Mouse (Mus musculus) myocyte (in vitro differentiated cells): ENCODE data around the gene Prr15l. TPM values are rescaled to one million over a fixed set of nuclear protein-coding genes. Genes with fewer than 3 reads are reported as not detected.

Source experiments
- H3K27me3 ChIP-seq: one replicate; pipeline ENCODE4 v1.6.1; 2011; ENCODE audit not compliant: control insufficient read depth, insufficient read depth, insufficient read length
- H3K36me3 ChIP-seq: one replicate; pipeline ENCODE4 v1.6.1; 2011; ENCODE audit not compliant: control insufficient read depth, insufficient read depth
- H3K4me2 ChIP-seq: one replicate; pipeline ENCODE4 v1.6.1; 2011; ENCODE audit warnings: low read depth, control low read depth
- H3K4me3 ChIP-seq: one replicate; pipeline ENCODE4 v1.5.1; 2011; ENCODE audit warnings: mild to moderate bottlenecking, control low read depth, moderate library complexity
- H3K79me2 ChIP-seq: one replicate; pipeline ENCODE4 v1.6.1; 2011; ENCODE audit not compliant: control insufficient read depth, insufficient read depth
- H3ac ChIP-seq: one replicate; pipeline ENCODE4 v1.6.1; 2011; ENCODE audit not compliant: control insufficient read depth, insufficient read length
- CEBPB ChIP-seq: IDR thresholded peaks from 2 replicates; pipeline ENCODE4 v1.6.1; 2011; ENCODE audit warnings: mild to moderate bottlenecking, moderate library complexity; ENCODE audit not compliant: poor library complexity, insufficient read depth, severe bottlenecking
- POLR2A ChIP-seq: IDR thresholded peaks from one replicate; pipeline ENCODE4 v1.6.1; 2011; ENCODE audit warnings: low read depth, mild to moderate bottlenecking, control low read depth, moderate library complexity; ENCODE audit not compliant: insufficient read length
- REST ChIP-seq: IDR thresholded peaks from one replicate; pipeline ENCODE4 v1.6.1; 2011; ENCODE audit warnings: mild to moderate bottlenecking, control low read depth, moderate library complexity; ENCODE audit not compliant: insufficient read depth, insufficient read length
- TCF12 ChIP-seq: IDR thresholded peaks from one replicate; pipeline ENCODE4 v1.6.1; 2011; ENCODE audit warnings: mild to moderate bottlenecking, control low read depth; ENCODE audit not compliant: poor library complexity, insufficient read depth, severe bottlenecking
- polyA plus RNA-seq: library from polyadenylated mRNA; unstranded; fragments of >200 nt; fragmentation: generic; extraction: Trizol; gene quantifications from one replicate; pipeline ENCODE4 v1.2.1, GENCODE M21; 2012; ENCODE audit warnings: missing spikeins

Gene Prr15l
- polyA plus RNA-seq, 1 experiment, result 0.07 TPM

GRCm38 (mm10) chr11:96986463-96986862 lies 58.6 kb downstream of the Prr15l start:
- Histone ChIP-seq H3ac (no peak overlapping the region), H3K4me3 (no peak overlapping the region), H3K36me3 (no peaks in the 10 kb centered on the region), H3K4me2 (no peak overlapping the region), H3K27me3 (no peaks in the 10 kb centered on the region), H3K79me2 (no peaks in the 10 kb centered on the region)
- TF ChIP-seq TCF12 (no peak), CEBPB (no peak), POLR2A (no peak), REST (no peak)

Other genes starting within 250 kb of the Prr15l start
- gene Snx11, start 150.5 kb upstream of the Prr15l start, polyA plus RNA-seq, result 18.4 TPM
- 34.6 TPM for gene Cbx1, start 139.0 kb upstream of the Prr15l start, polyA plus RNA-seq
- gene Nfe2l1, start 98.1 kb upstream of the Prr15l start, polyA plus RNA-seq, result 518 TPM
- gene Copz2, start 78.2 kb upstream of the Prr15l start, polyA plus RNA-seq, result 120 TPM
- 65.8 TPM for gene Cdk5rap3, start 11.6 kb upstream of the Prr15l start, polyA plus RNA-seq
- 7.5 TPM for gene Pnpo, start 15.9 kb downstream of the Prr15l start, polyA plus RNA-seq
- gene Sp2, start 54.9 kb downstream of the Prr15l start, polyA plus RNA-seq, result 11.5 TPM
- gene Sp6, start 85.3 kb downstream of the Prr15l start, polyA plus RNA-seq, result 6.0 TPM
- gene Scrn2, start 101.8 kb downstream of the Prr15l start, polyA plus RNA-seq, result 22.4 TPM
- 1.4 TPM for gene Lrrc46, start 113.3 kb downstream of the Prr15l start, polyA plus RNA-seq
- 66.0 TPM for gene Mrpl10, start 113.5 kb downstream of the Prr15l start, polyA plus RNA-seq
- 1.4 TPM for gene Osbpl7, start 122.5 kb downstream of the Prr15l start, polyA plus RNA-seq
- not detected for gene Tbx21, start 187.2 kb downstream of the Prr15l start, polyA plus RNA-seq
- 0.22 TPM for gene Tbkbp1, start 223.4 kb downstream of the Prr15l start, polyA plus RNA-seq